7 mouse cellular contexts compared by ENCODE assay signal in genomic region chr13:54970521-54971247, GRCm38 (mm10). TPM values are rescaled to one million over a fixed set of nuclear protein-coding genes. Genes with fewer than 3 reads are reported as not detected.
DNase-seq lines count a peak whose midpoint lies in the region.

No protein-coding gene starts in this region.

- peak; percentile 48 for DNase-seq in ovary, postnatal 14 days (ENCODE audit: low spot score)
- no peak for DNase-seq in ovary, adult 18-20 months (ENCODE audit: low spot score)
- DNase-seq in adrenal gland, postnatal 25 days, result peak; percentile 51
- DNase-seq in kidney, postnatal 14 days, result peak; percentile 67
- peak; percentile 84 for DNase-seq in testis, postnatal 10 days (ENCODE audit: low spot score)
- no peak for DNase-seq in cerebellum, adult 11-12 months
- DNase-seq in right cerebral cortex, adult 18-20 months, result no peak

RNA-seq across cellular contexts. Expression of gene Unc5a, which starts 21.5 kb away (rescaled TPM):
- total RNA-seq in adrenal gland, postnatal 25 days (2021), result 6.6 and 9.0 TPM in 2 replicates

RNA-seq across cellular contexts. Expression of gene Hk3, which starts 50.5 kb away (rescaled TPM):
- 0.52 and 0.88 TPM in 2 replicates for total RNA-seq in adrenal gland, postnatal 25 days (2021)

Comparison
In these comparisons a context has a peak if more than half of its experiments do, and no peak if none do; other contexts are left out.
1. DNase-seq: peak in ovary, postnatal 14 days (single experiment), adrenal gland, postnatal 25 days (single experiment), kidney, postnatal 14 days (single experiment) and testis, postnatal 10 days (single experiment); none in ovary, adult 18-20 months (single experiment), cerebellum, adult 11-12 months (single experiment) and right cerebral cortex, adult 18-20 months (single experiment).